Mouse (Mus musculus): ENCODE measurements around the gene Arid4a. TPM values are rescaled to one million over a fixed set of nuclear protein-coding genes. Genes with fewer than 3 reads are reported as not detected.

Arid4a gene
- polyA plus RNA-seq, 1 experiment = 8.1 TPM

DNA sequence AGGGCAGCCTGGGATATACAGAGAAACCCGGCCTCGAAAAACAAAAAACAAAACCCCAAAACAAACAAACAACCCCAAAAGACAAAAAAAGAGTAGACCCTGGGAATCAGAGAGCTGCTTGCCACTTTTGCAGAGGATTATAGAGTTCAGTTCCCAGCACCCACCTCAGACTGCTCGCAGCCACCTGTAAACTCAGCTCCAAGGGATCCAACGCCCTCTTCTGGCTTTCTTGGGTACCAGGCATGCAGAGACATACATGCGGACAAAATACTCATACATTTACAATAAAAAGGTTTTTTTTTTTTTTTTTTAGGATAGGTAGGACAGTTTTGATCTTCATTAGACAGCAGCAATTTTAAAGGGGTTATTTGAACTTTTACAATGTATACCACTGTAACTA lies 18.6 kb upstream of the Arid4a start:
- Histone ChIP-seq H3K4me3 (ENCODE audit: control insufficient read depth, insufficient read depth, low read length) (no peak overlapping the region), H3K27ac (ENCODE audit: control insufficient read depth, insufficient read depth, low read length) (no peak overlapping the region), H3K27me3 (ENCODE audit: control insufficient read depth, insufficient read depth, low read length) (no peaks in the 10 kb centered on the region), H3K36me3 (ENCODE audit: control insufficient read depth, insufficient read depth, low read length) (peaks cover 31% of the 10 kb centered on the region), H3K4me1 (replicated peaks; ENCODE audit: control insufficient read depth, insufficient read depth, low read length) (peaks cover 7% of the 10 kb centered on the region)
- no peak for DNase-seq
- TF ChIP-seq CTCF (IDR thresholded peaks at IDR 0.05; ENCODE audit: borderline replicate concordance, control insufficient read depth, extremely low read depth, insufficient read depth, low read length, poor library complexity) (no peak), POLR2A (IDR thresholded peaks at IDR 0.05; ENCODE audit: control insufficient read depth, extremely low read depth, insufficient read depth, low read length, poor library complexity) (no peak)
- 97% methylated on average over 5 of the region's 5 CpGs for WGBS

DNA sequence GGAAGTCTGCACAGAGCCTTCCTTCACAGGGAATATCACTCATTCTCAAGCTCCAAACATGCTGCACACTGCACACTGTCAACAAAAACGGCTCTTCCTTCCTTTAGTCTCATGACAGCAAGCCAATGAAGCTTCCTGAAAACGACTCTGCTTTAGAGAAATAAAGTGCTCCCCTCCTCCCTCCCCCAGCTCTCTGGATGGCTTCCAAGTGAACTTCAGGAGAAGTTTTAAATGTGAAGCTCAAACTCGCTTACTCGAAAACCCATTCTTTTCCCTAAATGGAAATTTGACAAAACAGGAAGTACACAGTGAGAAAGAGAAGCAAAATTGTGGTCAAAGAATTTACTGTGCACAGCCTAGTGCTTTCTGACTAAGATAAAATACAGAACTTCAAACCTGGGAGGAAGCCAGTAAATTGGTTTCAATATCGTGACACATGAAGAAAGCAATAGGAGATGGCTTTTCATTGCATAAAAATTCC lies 16.3 kb upstream of the Arid4a start:
- Histone ChIP-seq H3K4me3 (ENCODE audit: control insufficient read depth, insufficient read depth, low read length) (no peak overlapping the region; the same call in 1 of the 2 replicates), H3K4me1 (replicated peaks; ENCODE audit: control insufficient read depth, insufficient read depth, low read length) (peaks cover 7% of the 10 kb centered on the region), H3K27ac (ENCODE audit: control insufficient read depth, insufficient read depth, low read length) (peak overlapping the region; percentile 24; the same call in 1 of the 2 replicates), H3K27me3 (ENCODE audit: control insufficient read depth, insufficient read depth, low read length) (no peaks in the 10 kb centered on the region), H3K36me3 (ENCODE audit: control insufficient read depth, insufficient read depth, low read length) (peaks cover 30% of the 10 kb centered on the region)
- under 1% methylated on average over 5 of the region's 5 CpGs for WGBS
- DNase-seq = peak; percentile 29
- TF ChIP-seq CTCF (IDR thresholded peaks at IDR 0.05; ENCODE audit: borderline replicate concordance, control insufficient read depth, extremely low read depth, insufficient read depth, low read length, poor library complexity) (no peak), POLR2A (IDR thresholded peaks at IDR 0.05; ENCODE audit: control insufficient read depth, extremely low read depth, insufficient read depth, low read length, poor library complexity) (no peak)

DNA sequence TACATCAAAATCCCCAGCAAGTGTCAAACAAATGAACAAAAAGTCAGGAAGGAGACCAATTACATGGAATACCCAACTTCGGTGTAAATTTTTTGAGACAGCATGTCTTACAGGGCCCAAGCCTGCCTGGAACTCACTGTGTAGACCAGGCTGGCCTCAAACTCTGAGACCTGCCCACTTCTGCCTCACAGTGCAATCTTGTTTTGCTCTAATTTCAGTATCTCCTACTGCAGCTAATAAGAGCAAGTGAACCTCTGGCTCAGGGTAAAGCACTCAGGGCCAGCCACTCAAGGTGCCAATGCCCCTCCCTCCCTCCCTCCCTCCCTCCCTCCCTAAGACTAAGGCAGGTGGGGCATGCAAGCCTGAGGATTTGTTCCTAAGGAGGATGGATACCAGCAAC lies 15.4 kb upstream of the Arid4a start:
- Histone ChIP-seq H3K4me1 (replicated peaks; ENCODE audit: control insufficient read depth, insufficient read depth, low read length) (peaks cover 7% of the 10 kb centered on the region), H3K27ac (ENCODE audit: control insufficient read depth, insufficient read depth, low read length) (peak overlapping the region; percentile 71), H3K36me3 (ENCODE audit: control insufficient read depth, insufficient read depth, low read length) (peaks cover 30% of the 10 kb centered on the region), H3K27me3 (ENCODE audit: control insufficient read depth, insufficient read depth, low read length) (no peaks in the 10 kb centered on the region), H3K4me3 (ENCODE audit: control insufficient read depth, insufficient read depth, low read length) (no peak overlapping the region)
- DNase-seq = no peak
- WGBS = 47% methylated on average over 1 of the region's 1 CpGs
- TF ChIP-seq CTCF (IDR thresholded peaks at IDR 0.05; ENCODE audit: borderline replicate concordance, control insufficient read depth, extremely low read depth, insufficient read depth, low read length, poor library complexity) (no peak), POLR2A (IDR thresholded peaks at IDR 0.05; ENCODE audit: control insufficient read depth, extremely low read depth, insufficient read depth, low read length, poor library complexity) (no peak)

DNA sequence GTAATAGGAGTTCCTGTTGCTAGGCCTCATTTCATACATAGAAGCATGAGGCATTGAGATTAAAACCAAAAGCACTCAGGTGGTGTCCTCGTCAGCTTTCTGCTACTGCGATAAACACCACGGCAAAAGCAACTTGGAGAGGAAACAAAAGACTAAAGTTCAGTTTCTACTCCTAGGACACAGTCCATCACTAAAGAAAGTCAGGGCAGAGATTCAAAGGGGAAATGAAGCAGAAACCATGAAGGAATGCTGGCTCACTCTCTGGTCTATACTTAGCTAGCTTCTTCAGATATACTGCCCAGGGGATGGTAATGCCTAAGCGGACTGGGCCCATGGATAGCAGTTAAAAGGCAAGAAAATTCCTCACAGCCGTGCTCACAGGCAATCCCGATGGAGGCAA lies 14.3 kb upstream of the Arid4a start:
- WGBS = 89% methylated on average over 6 of the region's 6 CpGs

DNA sequence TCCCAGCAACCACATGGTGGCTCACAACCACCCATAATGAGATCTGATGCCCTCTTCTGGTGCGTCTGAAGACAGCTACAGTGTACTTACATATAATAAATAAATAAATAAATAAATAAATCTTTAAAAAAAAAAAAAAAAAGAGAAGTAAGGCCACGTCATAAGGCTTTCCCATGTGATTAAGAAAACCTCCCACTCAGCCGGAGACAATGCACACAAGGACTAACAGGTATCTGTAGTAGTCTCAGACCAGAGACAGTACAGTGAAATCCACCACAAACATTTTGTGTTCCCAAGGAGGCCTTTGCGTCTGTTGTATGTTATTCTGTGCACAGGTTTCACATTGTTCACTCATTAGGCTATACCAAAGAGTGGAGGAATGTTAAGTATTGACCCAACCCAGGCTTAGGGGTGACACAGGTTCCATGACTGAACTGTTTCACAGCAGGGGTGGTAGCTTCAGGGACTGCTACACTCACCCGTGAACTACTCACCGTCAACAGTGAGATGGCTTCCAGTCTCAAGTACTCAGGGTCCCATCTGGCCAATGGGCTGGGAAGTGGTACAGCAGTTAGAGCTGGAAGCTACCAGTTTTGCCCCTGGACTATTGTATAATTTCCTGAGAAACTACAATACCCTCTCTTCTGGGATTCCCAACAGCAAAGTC lies 11.9 kb upstream of the Arid4a start:
- 90% methylated on average over 6 of the region's 6 CpGs for WGBS

More for the DNA sequence above, 14.3 kb upstream of the Arid4a start:
- Histone ChIP-seq H3K36me3 (ENCODE audit: control insufficient read depth, insufficient read depth, low read length) (peaks cover 30% of the 10 kb centered on the region), H3K4me3 (ENCODE audit: control insufficient read depth, insufficient read depth, low read length) (no peak overlapping the region), H3K27ac (ENCODE audit: control insufficient read depth, insufficient read depth, low read length) (no peak overlapping the region), H3K27me3 (ENCODE audit: control insufficient read depth, insufficient read depth, low read length) (no peaks in the 10 kb centered on the region), H3K4me1 (replicated peaks; ENCODE audit: control insufficient read depth, insufficient read depth, low read length) (peaks cover 12% of the 10 kb centered on the region)
- no peak for DNase-seq
- TF ChIP-seq CTCF (IDR thresholded peaks at IDR 0.05; ENCODE audit: borderline replicate concordance, control insufficient read depth, extremely low read depth, insufficient read depth, low read length, poor library complexity) = no peak
- no peak for TF ChIP-seq POLR2A (IDR thresholded peaks at IDR 0.05; ENCODE audit: control insufficient read depth, extremely low read depth, insufficient read depth, low read length, poor library complexity)

DNA sequence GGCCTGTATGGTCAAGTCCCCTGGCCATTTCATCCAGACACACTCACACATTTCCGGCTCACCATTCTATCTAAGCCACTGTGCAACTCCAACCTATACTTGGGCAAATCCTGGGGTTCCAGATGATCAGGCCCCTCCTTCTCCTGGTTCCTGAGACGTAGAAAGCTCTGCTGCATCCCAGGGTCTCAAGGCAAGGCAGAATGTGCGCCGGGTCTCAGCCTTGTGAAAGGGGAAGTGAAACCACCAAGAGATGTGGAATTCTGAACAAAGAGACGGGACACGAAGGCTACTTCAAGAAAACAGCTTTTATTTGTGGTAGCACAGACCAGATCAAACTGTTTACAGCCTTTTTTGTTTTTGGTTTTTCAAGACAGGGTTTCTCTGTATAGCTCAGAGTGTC lies 9.6 kb upstream of the Arid4a start:
- Histone ChIP-seq H3K27ac (ENCODE audit: control insufficient read depth, insufficient read depth, low read length) (no peak overlapping the region), H3K27me3 (ENCODE audit: control insufficient read depth, insufficient read depth, low read length) (no peaks in the 10 kb centered on the region), H3K4me1 (replicated peaks; ENCODE audit: control insufficient read depth, insufficient read depth, low read length) (peaks cover 7% of the 10 kb centered on the region; the same call in 1 of the 2 replicates), H3K36me3 (ENCODE audit: control insufficient read depth, insufficient read depth, low read length) (peaks cover 56% of the 10 kb centered on the region), H3K4me3 (ENCODE audit: control insufficient read depth, insufficient read depth, low read length) (no peak overlapping the region)
- no peak for DNase-seq
- WGBS = 83% methylated on average over 6 of the region's 6 CpGs
- TF ChIP-seq POLR2A (IDR thresholded peaks at IDR 0.05; ENCODE audit: control insufficient read depth, extremely low read depth, insufficient read depth, low read length, poor library complexity) (no peak), CTCF (IDR thresholded peaks at IDR 0.05; ENCODE audit: borderline replicate concordance, control insufficient read depth, extremely low read depth, insufficient read depth, low read length, poor library complexity) (no peak)

More for the DNA sequence above, 11.9 kb upstream of the Arid4a start:
- peaks cover 42% of the 10 kb centered on the region for H3K36me3 ChIP-seq (ENCODE audit: control insufficient read depth, insufficient read depth, low read length)
- H3K27me3 ChIP-seq (ENCODE audit: control insufficient read depth, insufficient read depth, low read length) = no peaks in the 10 kb centered on the region
- no peak overlapping the region for H3K27ac ChIP-seq (ENCODE audit: control insufficient read depth, insufficient read depth, low read length)
- H3K4me1 ChIP-seq (replicated peaks; ENCODE audit: control insufficient read depth, insufficient read depth, low read length) = peaks cover 12% of the 10 kb centered on the region
- TF ChIP-seq CTCF (IDR thresholded peaks at IDR 0.05; ENCODE audit: borderline replicate concordance, control insufficient read depth, extremely low read depth, insufficient read depth, low read length, poor library complexity) (no peak), POLR2A (IDR thresholded peaks at IDR 0.05; ENCODE audit: control insufficient read depth, extremely low read depth, insufficient read depth, low read length, poor library complexity) (no peak)
- no peak overlapping the region for H3K4me3 ChIP-seq (ENCODE audit: control insufficient read depth, insufficient read depth, low read length)
- no peak for DNase-seq

All from thymus, adult 2 months (tissue).